Mouse (Mus musculus) cerebellum, adult (tissue): Measurements from ENCODE around the gene Defb18.
"Not testable (repeated sequence)": the region's sequence is repeated elsewhere in the genome, so short reads cannot be mapped to it uniquely, and the experiment has no call there.

Experiments
- ATAC-seq: cut with Nextera tagmentation; 2 replicates; pipeline ENCODE4 v1.9.2; 2017; ENCODE audit warnings: mild to moderate bottlenecking, moderate library complexity, mixed read lengths; ENCODE audit not compliant: insufficient number of reproducible peaks, low FRiP score, low TSS enrichment

Gene Defb18

DNA sequence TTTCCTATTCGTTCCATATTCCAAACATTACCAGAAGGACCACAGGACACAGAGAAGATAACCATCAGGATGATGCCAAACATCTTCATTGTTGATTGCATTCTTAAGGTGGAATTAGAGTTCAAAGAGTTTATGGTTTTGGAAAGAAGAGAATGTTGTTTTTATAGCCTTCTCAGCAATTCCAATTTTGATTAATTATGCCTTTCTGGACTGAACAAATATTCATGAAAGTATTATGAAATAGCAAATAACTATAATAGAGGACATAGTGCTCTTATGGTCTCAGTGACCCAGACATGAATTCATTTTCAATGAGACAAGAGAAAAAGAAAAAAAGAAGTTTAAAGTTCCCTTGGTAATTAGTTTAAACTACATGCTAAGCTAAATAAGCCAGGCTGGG lies at the start of gene Defb18:
Gene Defb18, minus strand, starts transcription at position 101 of the 400 bp plus-strand sequence.
- no peak for ATAC-seq

DNA sequence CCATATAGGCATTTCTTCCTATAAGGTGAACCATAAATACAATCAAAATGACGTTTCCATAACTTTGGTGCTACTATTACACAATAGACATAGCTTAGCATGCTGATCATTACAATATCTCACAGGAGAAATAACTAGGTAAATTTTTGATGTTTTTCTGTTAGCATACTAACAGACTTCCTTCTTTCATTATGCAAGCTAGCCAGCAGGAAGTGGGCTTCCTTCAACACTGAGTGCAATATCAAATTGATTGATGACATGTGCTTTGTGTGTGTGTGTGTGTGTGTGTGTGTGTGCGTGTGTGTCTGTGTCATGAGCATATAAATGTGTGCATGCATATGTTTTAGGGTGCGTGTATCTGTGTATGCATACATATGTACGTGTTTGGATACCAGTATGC lies 33.9 kb upstream of the Defb18 start:
- ATAC-seq = no peak

DNA sequence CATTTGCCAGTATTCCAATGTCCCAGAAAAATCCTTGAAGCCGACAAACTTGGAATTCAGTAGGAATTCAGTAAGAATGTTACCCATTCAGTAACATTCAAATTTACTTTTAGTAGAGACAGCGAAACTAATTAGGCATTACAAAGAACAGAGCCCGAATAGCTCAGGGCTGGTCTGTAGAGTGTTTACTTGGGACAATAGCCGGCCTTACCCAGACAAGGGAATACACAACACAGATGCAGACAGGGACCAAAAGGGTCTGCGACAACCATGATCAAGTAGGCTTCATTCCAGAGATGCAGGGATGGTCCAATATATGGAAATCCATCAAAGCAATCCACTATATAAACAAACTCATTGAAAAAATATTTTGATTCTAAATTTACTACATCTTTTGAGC lies 31.6 kb upstream of the Defb18 start:
- ATAC-seq = no peak

DNA sequence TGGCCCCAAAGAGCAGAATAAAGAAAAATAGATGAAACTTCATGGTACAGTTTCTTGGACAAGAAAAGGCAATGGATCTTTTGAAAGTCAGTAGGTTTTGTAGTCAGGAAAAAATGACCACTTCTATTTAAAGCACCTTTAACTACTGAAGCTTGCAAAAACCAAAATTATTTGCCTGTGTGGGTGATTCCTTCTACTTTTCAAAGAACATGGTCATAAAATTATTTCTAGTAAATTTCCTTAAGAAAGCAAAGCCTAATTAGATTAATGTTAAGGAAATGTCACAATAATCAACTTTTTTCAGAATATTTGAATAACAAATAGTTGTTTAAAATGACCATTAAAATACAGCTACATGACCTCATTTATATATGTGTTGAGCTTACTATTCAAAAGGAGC lies 27.8 kb upstream of the Defb18 start, which contains the start of gene Defb41:
Gene Defb41, minus strand, starts transcription at position 101 of the 400 bp plus-strand sequence.
- ATAC-seq = no peak

DNA sequence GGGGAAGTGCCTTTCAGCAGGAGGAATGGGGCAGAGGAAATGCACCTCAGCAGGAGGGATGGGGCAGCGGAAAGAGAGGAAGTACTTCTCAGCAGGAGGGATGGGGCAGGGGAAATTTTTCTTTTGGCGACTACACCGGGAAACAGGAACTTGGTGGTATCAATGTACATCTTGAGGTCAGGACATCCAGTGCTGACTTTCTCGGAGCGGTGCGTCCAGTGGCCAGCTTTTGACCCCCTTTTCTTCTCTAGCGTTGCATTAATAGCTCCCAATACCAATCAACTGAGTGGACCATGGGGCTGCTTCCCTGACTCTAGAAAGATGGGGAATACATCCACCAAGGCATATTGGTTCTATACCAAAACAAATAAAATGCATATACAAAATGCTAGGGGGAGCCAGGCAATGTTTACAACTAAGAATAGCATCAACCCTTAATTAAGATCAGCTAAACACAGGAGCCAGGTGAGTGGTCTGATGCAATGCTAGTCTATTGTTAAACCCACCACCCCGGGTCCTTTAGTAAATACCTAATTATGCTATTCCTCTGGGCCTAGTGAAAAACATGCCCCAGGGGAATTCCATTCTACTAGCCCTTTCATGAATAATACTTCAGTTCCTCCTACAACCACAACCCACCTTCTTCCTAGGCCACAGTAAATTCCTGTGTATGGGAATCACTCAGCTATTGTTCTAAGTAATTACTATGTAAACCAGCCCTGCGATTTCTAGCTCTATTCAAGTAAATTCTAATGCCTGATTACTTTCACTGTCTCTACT lies 8.7 kb upstream of the Defb18 start:
- ATAC-seq = not testable (repeated sequence)

DNA sequence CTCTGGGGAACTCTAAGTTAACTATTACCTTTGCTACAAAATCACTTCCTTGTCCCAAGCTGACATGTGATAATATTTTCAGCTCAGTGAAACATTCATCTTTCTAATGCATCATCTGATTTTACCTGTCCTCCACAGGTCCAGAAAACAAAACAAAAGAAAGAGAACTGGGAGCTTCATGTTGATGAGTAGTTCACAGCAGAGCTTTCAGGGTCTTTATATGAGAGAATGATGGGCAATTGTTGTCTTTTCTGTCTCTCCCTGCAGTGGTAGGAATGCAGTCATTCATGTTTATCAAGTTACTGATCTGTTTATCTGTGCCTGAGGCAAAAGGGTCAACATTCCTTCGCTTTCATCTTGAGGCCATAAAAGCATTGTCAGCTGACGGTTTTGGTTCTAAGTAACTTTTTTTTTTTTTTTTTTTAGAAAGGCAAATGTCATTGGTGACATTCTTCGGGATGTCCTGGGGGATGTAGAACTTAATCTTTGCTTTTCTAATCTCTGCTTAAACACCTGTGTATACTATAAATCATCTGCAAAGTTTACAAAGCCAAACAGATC lies 13.8 kb downstream of the Defb18 start:
- no peak for ATAC-seq

DNA sequence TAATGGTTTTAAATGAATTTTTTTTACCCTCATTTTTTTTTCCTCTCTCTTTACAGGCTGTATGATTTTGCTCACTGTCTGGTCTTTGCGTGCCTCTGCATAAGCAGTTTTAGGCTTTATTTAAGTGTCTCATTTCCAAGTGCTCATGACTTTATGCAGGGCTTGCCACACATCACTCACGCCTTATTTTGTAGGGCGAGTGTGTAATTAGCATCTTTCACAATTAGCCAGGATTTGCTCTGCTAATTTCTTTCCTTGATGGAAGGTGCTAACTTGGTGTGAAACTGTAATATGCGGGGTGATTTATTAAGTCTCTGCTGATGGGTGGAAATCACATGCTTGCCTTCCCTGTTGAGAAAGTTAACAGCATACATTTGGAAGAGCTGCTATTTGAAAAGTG lies 45.5 kb downstream of the Defb18 start:
- no peak for ATAC-seq

DNA sequence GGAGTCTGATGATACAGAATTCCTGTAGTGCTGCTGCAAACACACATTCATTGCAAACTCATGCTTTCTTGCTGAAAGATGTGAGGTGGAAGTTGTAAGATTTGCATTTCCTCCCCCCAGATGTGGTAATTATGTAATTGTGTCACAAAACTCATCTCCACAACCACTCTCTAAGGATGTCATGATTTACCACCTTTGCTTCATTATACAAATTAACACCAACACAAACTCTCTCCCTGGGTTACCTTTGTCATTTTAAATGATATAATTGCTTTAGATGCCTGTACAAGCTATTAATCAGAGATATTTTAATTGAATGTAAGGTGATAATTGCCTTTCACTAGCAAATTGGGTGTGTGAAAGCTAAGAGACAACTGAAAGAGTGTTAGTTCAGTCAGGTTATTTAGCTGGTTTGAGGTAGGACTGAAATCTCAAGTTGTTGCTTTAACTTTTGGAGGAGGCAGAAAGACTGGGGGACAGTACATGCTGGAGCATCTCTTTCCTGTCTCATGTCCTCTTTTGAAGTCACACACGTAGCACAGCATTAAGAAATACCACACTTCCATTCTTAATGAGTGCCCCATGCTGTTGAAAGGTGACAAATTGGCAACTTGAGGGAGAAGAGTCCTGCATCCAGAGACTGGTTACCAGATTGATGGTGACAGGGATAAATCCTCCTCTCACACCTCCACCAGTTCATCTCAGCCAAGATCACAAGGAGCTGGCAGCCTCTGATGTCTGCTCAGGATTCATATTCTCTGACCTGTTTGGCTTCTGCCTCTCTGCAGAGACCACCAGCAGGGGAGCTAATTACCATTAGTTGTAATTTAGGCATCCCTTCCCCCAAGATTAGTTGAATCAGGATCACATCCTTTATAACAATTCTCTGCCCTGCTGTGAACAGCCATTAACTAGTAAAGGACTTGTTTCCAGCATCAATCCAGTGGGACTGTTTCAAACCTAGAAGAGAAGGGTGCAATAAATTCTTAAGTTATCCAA lies 46.2 kb downstream of the Defb18 start:
- no peak for ATAC-seq
